Mouse (Mus musculus): ENCODE data around the gene Dcaf12. TPM values are rescaled to one million over a fixed set of nuclear protein-coding genes. Genes with fewer than 3 reads are reported as not detected.

Dcaf12 gene
- total and polyA plus RNA-seq, 3 experiments, result 26.5 to 57.9 (median 31.5) TPM

- Histone ChIP-seq H3K27ac (no peak overlapping the region), H3K36me3 (ENCODE audit: control insufficient read depth, insufficient read depth, low read length) (peaks cover 12% of the 10 kb centered on the region), H3K4me1 (ENCODE audit: control insufficient read depth, insufficient read depth, low read length) (peaks cover 7% of the 10 kb centered on the region), H3K4me3 (no peak overlapping the region), H3K27me3 (ENCODE audit: control insufficient read depth, insufficient read depth, low read length) (no peaks in the 10 kb centered on the region), H3K9ac (ENCODE audit: low read depth, low read length) (no peak overlapping the region), H3K79me2 (replicated peaks; ENCODE audit: control insufficient read depth, insufficient read depth, low read length) (peaks cover 8% of the 10 kb centered on the region)
- TF ChIP-seq POLR2A (IDR thresholded peaks at IDR 0.05; ENCODE audit: insufficient read depth, low read depth, low read length) (no peak), CTCF (IDR thresholded peaks at IDR 0.05) (no peak), EP300 (IDR thresholded peaks at IDR 0.05; ENCODE audit: insufficient read depth, low read depth, low read length) (no peak)
- intact Hi-C loops (cut with DNase I), result no loop called here
- no peak for DNase-seq
- WGBS, result 76% methylated on average over 4 of the region's 4 CpGs
These were observed 38.1 kb upstream of the Dcaf12 start for GRCm38 (mm10) chr4:41352758-41353157.

GRCm38 (mm10) chr4:41349199-41349591 lies 34.5 kb upstream of the Dcaf12 start:
- TF ChIP-seq EP300 (IDR thresholded peaks at IDR 0.05; ENCODE audit: insufficient read depth, low read depth, low read length), result no peak
- no peak for TF ChIP-seq CTCF (IDR thresholded peaks at IDR 0.05)
- TF ChIP-seq POLR2A (IDR thresholded peaks at IDR 0.05; ENCODE audit: insufficient read depth, low read depth, low read length), result no peak
- H3K36me3 ChIP-seq (ENCODE audit: control insufficient read depth, insufficient read depth, low read length), result peaks cover 7% of the 10 kb centered on the region
- no peaks in the 10 kb centered on the region for H3K27me3 ChIP-seq (ENCODE audit: control insufficient read depth, insufficient read depth, low read length)
- peak overlapping the region; percentile 78 for H3K4me3 ChIP-seq
- DNase-seq, result no peak
- H3K27ac ChIP-seq, result peak overlapping the region; percentile 94
- peak overlapping the region; percentile 88 for H3K9ac ChIP-seq (ENCODE audit: low read depth, low read length)
- intact Hi-C loops (cut with DNase I), result loop anchor here (1.0 kb wide), 1 partner anchor 34 kb away; no protein-coding TSS in a partner anchor
- 1% methylated on average over 26 of the region's 28 CpGs for WGBS
- 0 out of 2 replicates have a peak, but pooled peaks cover 3% of the 10 kb centered on the region for H3K79me2 ChIP-seq (replicated peaks; ENCODE audit: control insufficient read depth, insufficient read depth, low read length)
- H3K4me1 ChIP-seq (ENCODE audit: control insufficient read depth, insufficient read depth, low read length), result peaks cover 7% of the 10 kb centered on the region

- WGBS, result under 1% methylated on average over 31 of the region's 31 CpGs
- H3K4me1 ChIP-seq (ENCODE audit: control insufficient read depth, insufficient read depth, low read length), result peaks cover 7% of the 10 kb centered on the region
- peak within 1 kb of the TSS; percentile 94 for H3K27ac ChIP-seq
- peak within 1 kb of the TSS; percentile 78 for H3K4me3 ChIP-seq
- peak within 1 kb of the TSS; percentile 88 for H3K9ac ChIP-seq (ENCODE audit: low read depth, low read length)
- H3K36me3 ChIP-seq (ENCODE audit: control insufficient read depth, insufficient read depth, low read length), result peaks cover 7% of the 10 kb centered on the region
- intact Hi-C loops (cut with DNase I), result loop anchor here (1.0 kb wide), 1 partner anchor 33 kb away; no protein-coding TSS in a partner anchor
- TF ChIP-seq POLR2A (IDR thresholded peaks at IDR 0.05; ENCODE audit: insufficient read depth, low read depth, low read length) (peak; percentile 95), CTCF (IDR thresholded peaks at IDR 0.05) (no peak), EP300 (IDR thresholded peaks at IDR 0.05; ENCODE audit: insufficient read depth, low read depth, low read length) (peak; percentile 62)
- 0 out of 2 replicates have a peak, but pooled peaks cover 2% of the 10 kb centered on the region for H3K79me2 ChIP-seq (replicated peaks; ENCODE audit: control insufficient read depth, insufficient read depth, low read length)
- DNase-seq, result peak; percentile 93 to 94
- no peaks in the 10 kb centered on the region for H3K27me3 ChIP-seq (ENCODE audit: control insufficient read depth, insufficient read depth, low read length)
These were observed 34.0 kb upstream of the Dcaf12 start, which contains the start of gene Ubap1 for GRCm38 (mm10) chr4:41348584-41349198. TSS of gene Ubap1 (plus strand) at chr4:41348996.

- WGBS, result 20% methylated on average over 5 of the region's 5 CpGs
- no peak for DNase-seq
- H3K79me2 ChIP-seq (replicated peaks; ENCODE audit: control insufficient read depth, insufficient read depth, low read length), result 0 out of 2 replicates have a peak, but pooled peaks cover 2% of the 10 kb centered on the region
- H3K4me1 ChIP-seq (ENCODE audit: control insufficient read depth, insufficient read depth, low read length), result peaks cover 7% of the 10 kb centered on the region
- peak overlapping the region; percentile 94 for H3K27ac ChIP-seq
- intact Hi-C loops (cut with DNase I), result no loop called here
- H3K4me3 ChIP-seq, result peak overlapping the region; percentile 78; the same call in 1 of the 2 replicates
- TF ChIP-seq EP300 (IDR thresholded peaks at IDR 0.05; ENCODE audit: insufficient read depth, low read depth, low read length), result no peak
- TF ChIP-seq POLR2A (IDR thresholded peaks at IDR 0.05; ENCODE audit: insufficient read depth, low read depth, low read length), result no peak
- no peak for TF ChIP-seq CTCF (IDR thresholded peaks at IDR 0.05)
- H3K36me3 ChIP-seq (ENCODE audit: control insufficient read depth, insufficient read depth, low read length), result peaks cover 7% of the 10 kb centered on the region
- no peaks in the 10 kb centered on the region for H3K27me3 ChIP-seq (ENCODE audit: control insufficient read depth, insufficient read depth, low read length)
- H3K9ac ChIP-seq (ENCODE audit: low read depth, low read length), result peak overlapping the region; percentile 57
These were observed 33.1 kb upstream of the Dcaf12 start for GRCm38 (mm10) chr4:41347839-41348238.

DNA sequence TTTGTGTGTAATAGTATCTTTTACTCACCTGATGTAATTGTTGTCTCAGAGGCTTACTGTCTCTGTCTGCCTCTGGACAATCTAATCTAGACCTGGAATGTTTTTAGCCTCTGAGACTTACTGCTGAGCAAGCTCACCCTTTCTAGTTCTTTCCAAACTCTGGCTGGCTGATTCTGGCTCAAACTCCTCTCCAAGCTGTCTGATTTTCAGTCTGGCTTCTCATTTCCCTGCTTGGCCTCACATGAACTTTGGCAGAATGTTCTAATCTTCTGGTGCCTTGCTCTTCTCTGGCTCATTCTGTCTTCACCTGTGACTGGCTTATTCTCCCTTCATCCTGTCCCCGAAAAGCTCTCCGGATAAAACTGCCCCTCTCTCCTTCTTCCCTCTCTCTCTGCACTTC lies 31.3 kb upstream of the Dcaf12 start:
- H3K4me1 ChIP-seq (ENCODE audit: control insufficient read depth, insufficient read depth, low read length), result peaks cover 7% of the 10 kb centered on the region
- intact Hi-C loops (cut with DNase I), result no loop called here
- TF ChIP-seq CTCF (IDR thresholded peaks at IDR 0.05) (no peak), POLR2A (IDR thresholded peaks at IDR 0.05; ENCODE audit: insufficient read depth, low read depth, low read length) (no peak), EP300 (IDR thresholded peaks at IDR 0.05; ENCODE audit: insufficient read depth, low read depth, low read length) (no peak)
- H3K27ac ChIP-seq, result no peak overlapping the region
- no peak overlapping the region for H3K9ac ChIP-seq (ENCODE audit: low read depth, low read length)
- 43% methylated on average over 2 of the region's 2 CpGs for WGBS
- H3K27me3 ChIP-seq (ENCODE audit: control insufficient read depth, insufficient read depth, low read length), result no peaks in the 10 kb centered on the region
- no peak overlapping the region for H3K4me3 ChIP-seq
- peak in 1 of 2 experiments; percentile 7 for DNase-seq
- H3K79me2 ChIP-seq (replicated peaks; ENCODE audit: control insufficient read depth, insufficient read depth, low read length), result 0 out of 2 replicates have a peak, but pooled peaks cover 2% of the 10 kb centered on the region
- H3K36me3 ChIP-seq (ENCODE audit: control insufficient read depth, insufficient read depth, low read length), result peaks cover 5% of the 10 kb centered on the region

GRCm38 (mm10) chr4:41340912-41341550 lies 26.3 kb upstream of the Dcaf12 start:
- peak; percentile 32; the same call in 1 of the 2 replicates for TF ChIP-seq CTCF (IDR thresholded peaks at IDR 0.05)
- no peak for TF ChIP-seq POLR2A (IDR thresholded peaks at IDR 0.05; ENCODE audit: insufficient read depth, low read depth, low read length)
- Histone ChIP-seq H3K36me3 (ENCODE audit: control insufficient read depth, insufficient read depth, low read length) (no peaks in the 10 kb centered on the region), H3K4me1 (ENCODE audit: control insufficient read depth, insufficient read depth, low read length) (no peaks in the 10 kb centered on the region), H3K27ac (no peak overlapping the region), H3K4me3 (no peak overlapping the region), H3K9ac (ENCODE audit: low read depth, low read length) (no peak overlapping the region), H3K79me2 (replicated peaks; ENCODE audit: control insufficient read depth, insufficient read depth, low read length) (no peaks in the 10 kb centered on the region), H3K27me3 (ENCODE audit: control insufficient read depth, insufficient read depth, low read length) (no peaks in the 10 kb centered on the region)
- 73% methylated on average over 11 of the region's 11 CpGs for WGBS
- no peak for DNase-seq
- intact Hi-C loops (cut with DNase I), result no loop called here

Data from heart, adult 2 months (tissue).